Mouse (Mus musculus) left cerebral cortex, postnatal 14 days (tissue): ENCODE results near the gene Mamld1. TPM values are rescaled to one million over a fixed set of nuclear protein-coding genes. Genes with fewer than 3 reads are reported as not detected.
"Not testable (repeated sequence)": the region's sequence is repeated elsewhere in the genome, so short reads cannot be mapped to it uniquely, and the experiment has no call there.

Experiments used
- DNase-seq, 2 experiments: peaks; one replicate each; pipeline ENCODE4 v3.0.0; 2021 to 2022; ENCODE audit warnings: low spot score in 2 of 2, mixed read lengths in 1 of 2
- intact Hi-C: fragments of 180-260 bp; cut with DNase I; formaldehyde crosslinking; loops from one replicate; pipeline ENCODE4 v1.15.1; 2025
- long read RNA-seq, 2 experiments: library from polyadenylated mRNA; stranded (forward); transcript quantifications; one replicate each; pipeline ENCODE4 v2.0.0; 2021
- total RNA-seq, 2 experiments: library from RNA; stranded (reverse); gene quantifications; 2 replicates each; pipeline ENCODE4 v1.2.3; 2021

Gene Mamld1
- total RNA-seq, result 10 to 100 TPM; 25.5 to 27.3 TPM
- long read RNA-seq, experiment 1, full-length matches to known transcripts, result 1 of 5 reads
- long read RNA-seq, experiment 1, partial matches to known transcripts, result 3 of 5 reads
- long read RNA-seq, experiment 1, other reads (novel, unspliced or antisense), result 1 of 5 reads
- long read RNA-seq, experiment 2, full-length matches to known transcripts, result 1 of 8 reads
- long read RNA-seq, experiment 2, partial matches to known transcripts, result 6 of 8 reads
- long read RNA-seq, experiment 2, other reads (novel, unspliced or antisense), result 1 of 8 reads

GRCm38 (mm10) chrX:71049864-71050576, at the start of gene Mamld1:
TSS of gene Mamld1 (plus strand) at chrX:71050256.
- intact Hi-C loops, result loop anchor here (5.0 to 10.0 kb wide), 3 partner anchors 145 to 468 kb away; no protein-coding TSS in a partner anchor
- DNase-seq, result peak; percentile 78 to 82

GRCm38 (mm10) chrX:71024718-71025117, 25.3 kb upstream of the Mamld1 start:
- intact Hi-C loops, result no loop called here
- DNase-seq, result no peak

GRCm38 (mm10) chrX:71028007-71028406, 22.0 kb upstream of the Mamld1 start:
- no peak for DNase-seq

GRCm38 (mm10) chrX:71028976-71029375, 21.1 kb upstream of the Mamld1 start:
- DNase-seq, intact Hi-C loops: not testable (repeated sequence)

More at GRCm38 (mm10) chrX:71028007-71028406, 22.0 kb upstream of the Mamld1 start:
- intact Hi-C loops, result no loop called here

- intact Hi-C loops, result loop anchor here (5.0 to 10.0 kb wide), 3 partner anchors 146 to 468 kb away; no protein-coding TSS in a partner anchor
Measured at GRCm38 (mm10) chrX:71050677-71051311, 738 bp downstream of the Mamld1 start.

GRCm38 (mm10) chrX:71051361-71052114, 1.5 kb downstream of the Mamld1 start:
- intact Hi-C loops, result loop anchor here (2.0 to 10.0 kb wide), 4 partner anchors 147 to 469 kb away; no protein-coding TSS in a partner anchor
- DNase-seq, result peak; percentile 5 to 22

More at GRCm38 (mm10) chrX:71050677-71051311, 738 bp downstream of the Mamld1 start:
- peak; percentile 17 to 18 for DNase-seq

GRCm38 (mm10) chrX:71052115-71052478, 2.0 kb downstream of the Mamld1 start:
- intact Hi-C loops, result loop anchor here (2.0 to 10.0 kb wide), 4 partner anchors 147 to 470 kb away; no protein-coding TSS in a partner anchor
- DNase-seq, result peak; percentile 78 to 82

GRCm38 (mm10) chrX:71052481-71053216, 2.6 kb downstream of the Mamld1 start:
- peak; percentile 13 to 18 for DNase-seq
- intact Hi-C loops, result loop anchor here (2.0 to 10.0 kb wide), 4 partner anchors 148 to 470 kb away; no protein-coding TSS in a partner anchor

GRCm38 (mm10) chrX:71053246-71053645, 3.2 kb downstream of the Mamld1 start:
- intact Hi-C loops, result loop anchor here (2.0 to 10.0 kb wide), 4 partner anchors 148 to 471 kb away; no protein-coding TSS in a partner anchor

GRCm38 (mm10) chrX:71056968-71057367, 6.9 kb downstream of the Mamld1 start:
- DNase-seq, result no peak
- intact Hi-C loops, result loop anchor here (10.0 kb wide), 2 partner anchors 152 to 318 kb away; no protein-coding TSS in a partner anchor

More at GRCm38 (mm10) chrX:71053246-71053645, 3.2 kb downstream of the Mamld1 start:
- no peak for DNase-seq

- intact Hi-C loops, result no loop called here
Measured at GRCm38 (mm10) chrX:71085092-71085807, 35.2 kb downstream of the Mamld1 start.

GRCm38 (mm10) chrX:71087370-71088079, 37.5 kb downstream of the Mamld1 start:
- no peak for DNase-seq
- intact Hi-C loops, result no loop called here

More at GRCm38 (mm10) chrX:71085092-71085807, 35.2 kb downstream of the Mamld1 start:
- no peak for DNase-seq

GRCm38 (mm10) chrX:71088080-71088414, 38.0 kb downstream of the Mamld1 start:
- intact Hi-C loops, result no loop called here
- DNase-seq, result no peak

GRCm38 (mm10) chrX:71105820-71106219, 55.8 kb downstream of the Mamld1 start:
- DNase-seq, result no peak
- intact Hi-C loops, result no loop called here

GRCm38 (mm10) chrX:71106392-71106791, 56.3 kb downstream of the Mamld1 start:
- DNase-seq, result peak; percentile 23 to 37
- intact Hi-C loops, result no loop called here

- intact Hi-C loops, result no loop called here
Measured at GRCm38 (mm10) chrX:71108056-71108735, 58.1 kb downstream of the Mamld1 start.

GRCm38 (mm10) chrX:71110333-71110732, 60.3 kb downstream of the Mamld1 start:
- no peak for DNase-seq
- intact Hi-C loops, result no loop called here

More at GRCm38 (mm10) chrX:71108056-71108735, 58.1 kb downstream of the Mamld1 start:
- no peak for DNase-seq
